Mouse (Mus musculus) hindbrain, postnatal 0 days (tissue): ENCODE results near the gene Tbxas1. TPM values are rescaled to one million over a fixed set of nuclear protein-coding genes. Genes with fewer than 3 reads are reported as not detected.

Experiments
- ATAC-seq: fragments of 200-750 bp; cut with Nextera tagmentation; 2 replicates; pipeline ENCODE4 v1.8.0; 2017; ENCODE audit warnings: mild to moderate bottlenecking, moderate TSS enrichment, moderate library complexity
- DNase-seq: peaks from one replicate; pipeline ENCODE4 v3.0.0-alpha.2; 2015; ENCODE audit warnings: low spot score
- H3K27ac ChIP-seq: fragments of 300-500 bp; sonication (generic); 2 replicates; pipeline ENCODE4 v1.5.1; 2014; ENCODE audit warnings: mild to moderate bottlenecking
- H3K27me3 ChIP-seq: fragments of 300-500 bp; sonication (generic); 2 replicates; pipeline ENCODE4 v1.6.1; 2014; ENCODE audit warnings: low read length, mixed read lengths; ENCODE audit not compliant: insufficient read depth
- H3K36me3 ChIP-seq: fragments of 300-500 bp; sonication (generic); 2 replicates; pipeline ENCODE4 v1.6.1; 2014; ENCODE audit warnings: low read length, mixed read lengths; ENCODE audit not compliant: insufficient read depth
- H3K4me1 ChIP-seq: fragments of 300-500 bp; sonication (generic); 2 replicates; pipeline ENCODE4 v1.6.1; 2014; ENCODE audit warnings: antibody characterized with exemption, low read length, mixed read lengths; ENCODE audit not compliant: insufficient read depth
- H3K4me2 ChIP-seq: fragments of 300-500 bp; sonication (generic); 2 replicates; pipeline ENCODE4 v1.6.1; 2014; ENCODE audit warnings: low read depth, mild to moderate bottlenecking, low read length, moderate library complexity, mixed read lengths
- H3K4me3 ChIP-seq: fragments of 300-500 bp; sonication (generic); 2 replicates; pipeline ENCODE4 v1.5.1; 2014; ENCODE audit warnings: low read length
- H3K9ac ChIP-seq: fragments of 300-500 bp; sonication (generic); replicated peaks from 2 replicates; pipeline ENCODE4 v1.6.1; 2014; ENCODE audit warnings: mild to moderate bottlenecking, low read length, moderate library complexity, mixed read lengths
- H3K9me3 ChIP-seq: fragments of 300-500 bp; sonication (generic); 2 replicates; pipeline ENCODE4 v1.6.1; 2016; ENCODE audit warnings: low read length, mixed read lengths
- CTCF ChIP-seq: IDR thresholded peaks from 2 replicates; pipeline ENCODE4 v1.5.1; 2016; ENCODE audit warnings: antibody characterized with exemption, control low read depth, low read depth
- WGBS: fragments of 180-500 bp; shearing (Covaris S2); extraction: QIAGEN DNeasy Blood & Tissue Kit; methylation state at CpG from one replicate; pipeline ENCODE4 v1.1.7; 2014; 5-methylcytosine and 5-hydroxymethylcytosine counted together
- polyA plus RNA-seq: library from polyadenylated mRNA; unstranded; fragments of >200 nt; fragmentation: Nextera tagmentation; extraction: Ambion mirVana; gene quantifications from 2 replicates; pipeline ENCODE4 v1.2.1, GENCODE M21; 2015
- total RNA-seq: library from RNA; depleted of rRNA; stranded (reverse); fragments of >200 nt; gene quantifications from 2 replicates; pipeline ENCODE4 v1.2.3, GENCODE M21; 2014

Tbxas1 gene
- total and polyA plus RNA-seq, 2 experiments from 2014 or later, result 2.1 to 4.3 TPM

DNA sequence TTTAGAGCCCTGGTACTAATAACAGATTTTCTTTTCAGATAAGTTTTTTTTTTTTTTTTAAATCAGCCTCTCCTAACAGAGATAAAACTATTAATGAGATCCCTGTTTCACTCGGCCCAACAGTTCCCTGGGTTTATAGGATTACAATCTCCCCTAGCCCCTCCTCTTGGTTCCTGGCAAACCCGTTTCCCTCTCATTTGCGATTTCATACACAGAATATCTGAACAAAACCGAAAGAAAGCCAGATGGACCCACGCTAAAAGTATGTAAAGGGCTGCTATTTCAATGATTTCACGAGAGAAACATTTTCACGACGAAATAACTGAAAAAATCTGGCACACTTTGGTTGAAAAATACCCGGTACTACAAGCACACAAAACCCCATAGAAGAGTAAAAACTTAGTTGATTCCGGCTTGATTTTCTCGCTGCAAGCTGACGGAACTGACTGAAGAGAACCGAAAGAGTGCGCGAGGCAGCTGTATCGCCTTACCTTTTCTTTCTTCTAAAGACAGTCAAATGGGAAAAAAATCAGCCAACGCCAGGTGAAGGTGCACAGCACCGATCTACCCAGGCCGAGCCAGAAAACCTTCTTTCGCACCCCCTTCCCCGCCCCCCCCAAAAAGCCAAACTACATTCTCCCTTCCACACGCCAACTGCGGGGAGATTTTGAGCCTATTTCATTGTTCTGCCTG is 493 bp upstream of the Tbxas1 start:
- Histone ChIP-seq H3K4me1 (peaks cover 17% of the 10 kb centered on the region), H3K36me3 (no peaks in the 10 kb centered on the region), H3K27me3 (no peaks in the 10 kb centered on the region), H3K9me3 (no peaks in the 10 kb centered on the region), H3K27ac (peak overlapping the region; percentile 98), H3K4me2 (peak overlapping the region; percentile 62), H3K9ac (peak overlapping the region; percentile 100), H3K4me3 (peak overlapping the region; percentile 99)
- ATAC-seq (no peak), DNase-seq (peak; percentile 17)
- TF ChIP-seq CTCF, result no peak
- under 1% methylated on average over 23 of the region's 23 CpGs for WGBS

DNA sequence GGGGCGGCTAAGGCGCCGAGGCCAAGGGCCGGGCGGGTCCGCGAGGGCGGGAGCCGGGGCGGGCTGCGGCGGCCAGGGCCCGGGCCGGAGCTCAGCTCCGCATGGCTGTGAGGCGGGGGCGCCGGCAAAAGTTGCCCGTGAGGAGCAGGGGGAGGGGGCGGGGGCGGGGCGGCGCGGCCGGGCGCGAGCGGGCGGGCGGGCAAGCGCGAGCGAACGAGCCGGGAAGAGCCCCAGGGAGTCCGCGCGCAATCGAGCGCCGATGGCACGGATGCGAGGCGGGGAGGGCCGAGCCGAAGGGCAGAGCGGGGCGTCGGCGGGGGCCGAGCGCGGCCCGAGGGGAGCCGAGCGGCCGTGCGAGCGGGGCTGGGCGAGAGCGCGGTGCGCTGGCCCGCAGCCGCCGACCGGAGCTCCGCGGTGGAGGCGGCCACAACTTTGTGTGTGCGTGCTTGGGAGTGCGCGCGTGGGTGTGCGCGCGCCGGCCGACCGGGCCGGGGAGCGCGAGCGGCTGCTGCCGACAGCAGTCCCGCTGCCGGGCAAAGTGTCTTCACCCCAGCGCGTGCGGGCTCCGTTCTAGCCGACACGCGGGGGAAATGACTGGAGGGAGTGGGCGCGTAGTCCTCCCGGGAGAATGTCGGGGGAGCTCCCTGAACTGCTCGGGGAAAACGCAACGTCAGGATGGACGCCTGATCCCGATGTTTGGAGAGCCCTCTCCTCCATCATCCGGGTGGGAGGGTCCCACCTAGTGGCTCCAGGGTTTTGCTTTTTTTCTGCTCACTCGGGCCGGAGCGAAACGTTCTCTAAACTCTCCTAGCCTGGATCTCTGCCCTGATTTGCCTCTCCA is 1.1 kb downstream of the Tbxas1 start, which contains the start of gene Hipk2:
TSS of gene Hipk2 (minus strand) at position 95 of the 841 bp plus-strand sequence.
- DNase-seq, result peak; percentile 94
- Histone ChIP-seq H3K9ac (peak within 1 kb of the TSS; percentile 100), H3K9me3 (no peaks in the 10 kb centered on the region), H3K36me3 (no peaks in the 10 kb centered on the region), H3K4me1 (peaks cover 13% of the 10 kb centered on the region), H3K27me3 (no peaks in the 10 kb centered on the region), H3K4me2 (peak within 1 kb of the TSS; percentile 62), H3K4me3 (peak within 1 kb of the TSS; percentile 99), H3K27ac (peak within 1 kb of the TSS; percentile 98)
- under 1% methylated on average over 83 of the region's 108 CpGs for WGBS
- ATAC-seq, result peak; percentile 92
- TF ChIP-seq CTCF, result peak; percentile 43

DNA sequence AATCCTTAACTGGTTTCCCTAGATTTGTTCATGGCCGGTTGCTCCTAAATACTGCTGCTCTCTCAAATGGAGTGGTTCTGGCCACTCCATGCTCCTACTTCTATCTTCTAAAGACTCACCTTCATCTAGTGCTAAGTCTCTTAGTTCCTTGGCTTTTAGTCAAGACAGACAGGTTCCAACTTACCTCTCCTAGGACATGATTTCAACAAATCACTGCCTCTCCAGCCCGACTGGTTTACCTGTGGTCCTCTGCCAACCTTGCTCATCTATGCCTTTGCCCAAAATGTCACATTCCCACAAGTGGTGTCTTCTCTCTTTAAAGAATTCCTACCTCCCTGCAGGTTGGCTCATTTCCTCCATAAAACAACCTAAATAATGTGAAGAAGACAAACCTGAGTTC is 2.5 kb downstream of the Tbxas1 start:
- H3K9me3 ChIP-seq, result no peaks in the 10 kb centered on the region
- H3K4me1 ChIP-seq, result peaks cover 8% of the 10 kb centered on the region
- no peak for ATAC-seq
- no peak for TF ChIP-seq CTCF
- no peak overlapping the region for H3K4me2 ChIP-seq
- H3K36me3 ChIP-seq, result no peaks in the 10 kb centered on the region
- H3K4me3 ChIP-seq, result no peak overlapping the region
- H3K27ac ChIP-seq, result no peak overlapping the region
- no peak overlapping the region for H3K9ac ChIP-seq
- WGBS, result 87% methylated on average over 2 of the region's 2 CpGs
- no peaks in the 10 kb centered on the region for H3K27me3 ChIP-seq
- DNase-seq, result no peak

DNA sequence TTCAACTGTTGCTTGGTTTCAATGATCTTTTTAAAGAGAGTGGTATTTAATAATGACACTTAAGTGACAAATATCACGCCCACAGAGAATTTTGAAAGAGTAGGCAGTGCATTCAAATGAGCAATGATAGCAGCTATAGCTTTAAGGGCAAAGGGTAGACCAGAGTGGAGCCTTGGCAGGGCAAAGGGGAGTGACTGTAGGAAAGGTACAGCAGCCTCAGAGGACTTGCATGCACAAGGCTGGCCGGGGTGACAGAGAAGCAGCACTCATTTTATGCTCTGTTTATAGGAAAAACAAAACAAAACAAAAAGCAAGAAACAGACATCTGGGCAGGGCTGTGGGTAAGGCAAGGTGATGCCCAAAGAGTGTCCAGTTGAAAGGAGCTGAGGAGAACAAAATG is 6.3 kb downstream of the Tbxas1 start:
- Histone ChIP-seq H3K9me3 (no peaks in the 10 kb centered on the region), H3K9ac (no peak overlapping the region), H3K4me1 (no peaks in the 10 kb centered on the region), H3K27me3 (no peaks in the 10 kb centered on the region), H3K27ac (no peak overlapping the region), H3K4me2 (no peak overlapping the region), H3K36me3 (no peaks in the 10 kb centered on the region), H3K4me3 (no peak overlapping the region)
- ATAC-seq (no peak), DNase-seq (no peak)
- 80% methylated on average over 2 of the region's 2 CpGs for WGBS
- no peak for TF ChIP-seq CTCF

DNA sequence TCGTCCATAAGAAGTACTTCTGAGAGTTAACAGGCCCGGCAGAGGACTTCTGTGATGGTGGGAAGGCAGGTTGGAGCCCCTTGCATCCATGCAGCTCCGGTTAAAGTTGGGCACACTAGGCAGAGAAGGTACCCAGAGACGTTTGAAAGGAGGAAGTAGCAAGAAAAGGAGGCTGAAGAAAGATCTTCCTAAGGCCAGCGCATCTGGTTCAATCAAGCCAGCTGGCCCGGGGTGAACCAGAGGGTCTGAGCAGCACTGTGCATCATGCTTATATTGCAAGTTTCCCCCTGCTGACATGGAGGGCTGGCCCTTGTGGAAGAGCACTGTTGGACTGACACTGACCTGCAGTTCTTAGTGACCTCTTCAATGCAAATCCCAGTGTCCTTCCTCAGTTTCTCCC is 6.8 kb downstream of the Tbxas1 start:
- no peaks in the 10 kb centered on the region for H3K9me3 ChIP-seq
- TF ChIP-seq CTCF, result no peak
- ATAC-seq (no peak), DNase-seq (no peak)
- H3K9ac ChIP-seq, result no peak overlapping the region
- 58% methylated on average over 6 of the region's 6 CpGs for WGBS
- H3K36me3 ChIP-seq, result no peaks in the 10 kb centered on the region
- no peak overlapping the region for H3K27ac ChIP-seq
- H3K4me1 ChIP-seq, result no peaks in the 10 kb centered on the region
- no peak overlapping the region for H3K4me3 ChIP-seq
- no peaks in the 10 kb centered on the region for H3K27me3 ChIP-seq
- H3K4me2 ChIP-seq, result no peak overlapping the region

DNA sequence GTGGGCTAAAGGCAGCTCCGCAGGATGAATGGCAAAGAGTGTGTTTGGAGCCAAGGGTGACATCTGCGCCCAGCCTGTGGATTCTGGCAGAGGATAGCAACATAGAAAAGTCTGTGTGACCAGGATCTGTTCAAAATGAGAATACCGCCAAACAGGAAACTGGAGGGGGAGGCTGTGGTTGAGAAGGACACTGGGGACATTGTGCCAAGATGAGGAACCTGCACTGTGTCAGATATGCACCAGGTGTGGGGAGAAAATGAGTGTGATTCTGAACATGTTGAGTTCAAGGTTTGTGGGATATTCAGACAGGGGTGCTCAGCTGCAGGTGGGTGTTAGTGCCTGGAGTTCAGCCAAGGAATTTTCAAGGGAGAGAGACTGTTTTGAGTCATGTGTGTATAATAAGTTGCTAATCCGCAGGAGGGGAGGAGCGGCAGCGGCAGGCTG is 7.5 kb downstream of the Tbxas1 start:
- H3K27me3 ChIP-seq, result no peaks in the 10 kb centered on the region
- WGBS, result 46% methylated on average over 6 of the region's 6 CpGs
- no peak overlapping the region for H3K4me3 ChIP-seq
- ATAC-seq, result peak; percentile 56
- no peak overlapping the region for H3K9ac ChIP-seq
- no peak overlapping the region for H3K27ac ChIP-seq
- no peaks in the 10 kb centered on the region for H3K9me3 ChIP-seq
- DNase-seq, result peak; percentile 45
- H3K36me3 ChIP-seq, result no peaks in the 10 kb centered on the region
- H3K4me2 ChIP-seq, result no peak overlapping the region
- TF ChIP-seq CTCF, result no peak
- H3K4me1 ChIP-seq, result no peaks in the 10 kb centered on the region

DNA sequence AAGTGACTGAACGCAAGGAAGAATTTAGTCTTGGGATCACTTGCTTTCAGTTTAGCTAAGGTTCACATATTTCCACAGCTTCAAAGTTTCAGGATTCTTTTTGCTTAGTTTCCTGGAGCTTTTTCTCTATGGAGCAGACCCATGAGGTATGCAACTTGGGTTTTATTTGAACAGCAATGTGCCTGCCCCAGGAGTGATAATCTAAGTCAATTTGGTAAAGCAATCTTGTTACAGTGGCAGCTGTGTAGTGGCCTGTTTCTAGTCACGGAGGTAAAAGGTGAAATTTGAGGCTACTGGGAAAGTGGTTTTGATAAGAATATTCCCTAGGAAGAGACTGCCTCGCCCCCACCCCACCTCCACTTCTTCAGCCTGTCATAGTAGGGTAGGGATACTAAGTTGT is 9.3 kb downstream of the Tbxas1 start:
- 80% methylated on average over 3 of the region's 3 CpGs for WGBS
- no peak for TF ChIP-seq CTCF
- H3K27me3 ChIP-seq, result no peaks in the 10 kb centered on the region
- no peaks in the 10 kb centered on the region for H3K4me1 ChIP-seq
- H3K9me3 ChIP-seq, result no peaks in the 10 kb centered on the region
- DNase-seq (no peak), ATAC-seq (no peak)
- H3K27ac ChIP-seq, result no peak overlapping the region
- H3K4me2 ChIP-seq, result no peak overlapping the region
- no peak overlapping the region for H3K4me3 ChIP-seq
- no peaks in the 10 kb centered on the region for H3K36me3 ChIP-seq
- H3K9ac ChIP-seq, result no peak overlapping the region
